Mouse (Mus musculus): ENCODE results near the gene Kctd11. TPM values are rescaled to one million over a fixed set of nuclear protein-coding genes. Genes with fewer than 3 reads are reported as not detected.
"Not testable (repeated sequence)": the region's sequence is repeated elsewhere in the genome, so short reads cannot be mapped to it uniquely, and the experiment has no call there.

The Kctd11 gene
- polyA plus RNA-seq, 1 experiment from 2014 or later, result 2.3 TPM

- no peaks in the 10 kb centered on the region for H3K27me3 ChIP-seq (ENCODE audit: control insufficient read depth, insufficient read depth, low read length)
- H3K36me3 ChIP-seq (ENCODE audit: control insufficient read depth, insufficient read depth, low read length), result peaks cover 19% of the 10 kb centered on the region
- peak overlapping the region; percentile 94 for H3K4me2 ChIP-seq (replicated peaks; ENCODE audit: low read depth, low read length)
- peak overlapping the region; percentile 98 for H3K4me3 ChIP-seq (ENCODE audit: low read depth, low read length)
- peak; percentile 49 for ATAC-seq (ENCODE audit: low FRiP score)
- H3K9me3 ChIP-seq (ENCODE audit: control insufficient read depth, low read length), result no peaks in the 10 kb centered on the region
- under 1% methylated on average over 35 of the region's 65 CpGs for WGBS
- H3K27ac ChIP-seq (ENCODE audit: low read depth, low read length), result peak overlapping the region; percentile 93
- peaks cover 4% of the 10 kb centered on the region for H3K4me1 ChIP-seq (replicated peaks; ENCODE audit: control insufficient read depth, insufficient read depth, low read length)
- peak overlapping the region; percentile 91 for H3K9ac ChIP-seq (ENCODE audit: low read depth, low read length)
- peak; percentile 60 for DNase-seq (ENCODE audit: low spot score)
These were observed 39.2 kb upstream of the Kctd11 start for GRCm38 (mm10) chr11:69920266-69921031.

GRCm38 (mm10) chr11:69919661-69920265 is 38.6 kb upstream of the Kctd11 start:
- Histone ChIP-seq H3K4me2 (replicated peaks; ENCODE audit: low read depth, low read length) (peak overlapping the region; percentile 94), H3K4me1 (replicated peaks; ENCODE audit: control insufficient read depth, insufficient read depth, low read length) (peaks cover 10% of the 10 kb centered on the region), H3K27me3 (ENCODE audit: control insufficient read depth, insufficient read depth, low read length) (no peaks in the 10 kb centered on the region), H3K27ac (ENCODE audit: low read depth, low read length) (peak overlapping the region; percentile 93), H3K36me3 (ENCODE audit: control insufficient read depth, insufficient read depth, low read length) (peaks cover 19% of the 10 kb centered on the region), H3K9me3 (ENCODE audit: control insufficient read depth, low read length) (no peaks in the 10 kb centered on the region), H3K9ac (ENCODE audit: low read depth, low read length) (peak overlapping the region; percentile 91), H3K4me3 (ENCODE audit: low read depth, low read length) (peak overlapping the region; percentile 98)
- peak; percentile 78 for DNase-seq (ENCODE audit: low spot score)
- ATAC-seq (ENCODE audit: low FRiP score), result no peak
- WGBS, result 2% methylated on average over 17 of the region's 17 CpGs

- Histone ChIP-seq H3K9ac (ENCODE audit: low read depth, low read length) (no peak overlapping the region), H3K4me2 (replicated peaks; ENCODE audit: low read depth, low read length) (peak overlapping the region; percentile 94), H3K36me3 (ENCODE audit: control insufficient read depth, insufficient read depth, low read length) (peaks cover 19% of the 10 kb centered on the region), H3K4me1 (replicated peaks; ENCODE audit: control insufficient read depth, insufficient read depth, low read length) (peaks cover 12% of the 10 kb centered on the region), H3K27ac (ENCODE audit: low read depth, low read length) (no peak overlapping the region), H3K27me3 (ENCODE audit: control insufficient read depth, insufficient read depth, low read length) (no peaks in the 10 kb centered on the region), H3K4me3 (ENCODE audit: low read depth, low read length) (peak overlapping the region; percentile 98), H3K9me3 (ENCODE audit: control insufficient read depth, low read length) (no peaks in the 10 kb centered on the region)
- 85% methylated on average over 9 of the region's 9 CpGs for WGBS
- ATAC-seq (ENCODE audit: low FRiP score) (no peak), DNase-seq (ENCODE audit: low spot score) (no peak)
These were observed 37.8 kb upstream of the Kctd11 start for GRCm38 (mm10) chr11:69919053-69919452.

GRCm38 (mm10) chr11:69918118-69918517 is 36.9 kb upstream of the Kctd11 start:
- WGBS, result 89% methylated on average over 5 of the region's 5 CpGs
- no peaks in the 10 kb centered on the region for H3K9me3 ChIP-seq (ENCODE audit: control insufficient read depth, low read length)
- H3K36me3 ChIP-seq (ENCODE audit: control insufficient read depth, insufficient read depth, low read length), result peaks cover 19% of the 10 kb centered on the region
- no peak overlapping the region for H3K4me3 ChIP-seq (ENCODE audit: low read depth, low read length)
- H3K9ac ChIP-seq (ENCODE audit: low read depth, low read length), result no peak overlapping the region
- no peak overlapping the region for H3K4me2 ChIP-seq (replicated peaks; ENCODE audit: low read depth, low read length)
- no peaks in the 10 kb centered on the region for H3K27me3 ChIP-seq (ENCODE audit: control insufficient read depth, insufficient read depth, low read length)
- H3K27ac ChIP-seq (ENCODE audit: low read depth, low read length), result no peak overlapping the region
- peaks cover 14% of the 10 kb centered on the region for H3K4me1 ChIP-seq (replicated peaks; ENCODE audit: control insufficient read depth, insufficient read depth, low read length)
- no peak for DNase-seq (ENCODE audit: low spot score)
- ATAC-seq (ENCODE audit: low FRiP score), result no peak

GRCm38 (mm10) chr11:69917379-69917948 is 36.3 kb upstream of the Kctd11 start:
- H3K27ac ChIP-seq (ENCODE audit: low read depth, low read length), result no peak overlapping the region
- H3K4me1 ChIP-seq (replicated peaks; ENCODE audit: control insufficient read depth, insufficient read depth, low read length), result peaks cover 16% of the 10 kb centered on the region
- no peaks in the 10 kb centered on the region for H3K27me3 ChIP-seq (ENCODE audit: control insufficient read depth, insufficient read depth, low read length)
- H3K4me3 ChIP-seq (ENCODE audit: low read depth, low read length), result no peak overlapping the region
- peaks cover 19% of the 10 kb centered on the region for H3K36me3 ChIP-seq (ENCODE audit: control insufficient read depth, insufficient read depth, low read length)
- ATAC-seq (ENCODE audit: low FRiP score) (no peak), DNase-seq (ENCODE audit: low spot score) (no peak)
- no peaks in the 10 kb centered on the region for H3K9me3 ChIP-seq (ENCODE audit: control insufficient read depth, low read length)
- no peak overlapping the region for H3K4me2 ChIP-seq (replicated peaks; ENCODE audit: low read depth, low read length)
- 90% methylated on average over 8 of the region's 8 CpGs for WGBS
- no peak overlapping the region for H3K9ac ChIP-seq (ENCODE audit: low read depth, low read length)

- H3K4me3 ChIP-seq (ENCODE audit: low read depth, low read length); H3K27ac ChIP-seq (ENCODE audit: low read depth, low read length); DNase-seq (ENCODE audit: low spot score); ATAC-seq (ENCODE audit: low FRiP score); H3K27me3 ChIP-seq (ENCODE audit: control insufficient read depth, insufficient read depth, low read length); H3K4me2 ChIP-seq (replicated peaks; ENCODE audit: low read depth, low read length); H3K9ac ChIP-seq (ENCODE audit: low read depth, low read length); H3K9me3 ChIP-seq (ENCODE audit: control insufficient read depth, low read length): not testable (repeated sequence)
- 64% methylated on average over 7 of the region's 7 CpGs for WGBS
- H3K4me1 ChIP-seq (replicated peaks; ENCODE audit: control insufficient read depth, insufficient read depth, low read length), result peaks cover 16% of the 10 kb centered on the region
- H3K36me3 ChIP-seq (ENCODE audit: control insufficient read depth, insufficient read depth, low read length), result peaks cover 22% of the 10 kb centered on the region
These were observed 35.6 kb upstream of the Kctd11 start for GRCm38 (mm10) chr11:69916652-69917378.

GRCm38 (mm10) chr11:69915667-69916627 is 34.7 kb upstream of the Kctd11 start:
- peaks cover 26% of the 10 kb centered on the region for H3K36me3 ChIP-seq (ENCODE audit: control insufficient read depth, insufficient read depth, low read length)
- WGBS, result 56% methylated on average over 5 of the region's 5 CpGs
- no peaks in the 10 kb centered on the region for H3K27me3 ChIP-seq (ENCODE audit: control insufficient read depth, insufficient read depth, low read length)
- peak overlapping the region; percentile 8; the same call in 1 of the 2 replicates for H3K4me3 ChIP-seq (ENCODE audit: low read depth, low read length)
- H3K9me3 ChIP-seq (ENCODE audit: control insufficient read depth, low read length), result no peaks in the 10 kb centered on the region
- ATAC-seq (ENCODE audit: low FRiP score) (no peak), DNase-seq (ENCODE audit: low spot score) (no peak)
- peak overlapping the region; percentile 7; the same call in 1 of the 2 replicates for H3K4me2 ChIP-seq (replicated peaks; ENCODE audit: low read depth, low read length)
- H3K27ac ChIP-seq (ENCODE audit: low read depth, low read length), result no peak overlapping the region
- H3K4me1 ChIP-seq (replicated peaks; ENCODE audit: control insufficient read depth, insufficient read depth, low read length), result peaks cover 16% of the 10 kb centered on the region
- no peak overlapping the region for H3K9ac ChIP-seq (ENCODE audit: low read depth, low read length)

Data from hindbrain, embryonic 11.5 days (tissue).